ENCODE assay signal across 9 mouse cellular contexts in genomic region chr2:165851811-165852415, GRCm38 (mm10). TPM values are rescaled to one million over a fixed set of nuclear protein-coding genes. Genes with fewer than 3 reads are reported as not detected.
A peak's percentile ranks its signal among the peaks of the same experiment; 100 is the strongest.
DNase-seq lines count a peak whose midpoint lies in the region; ATAC-seq lines count a peak whose summit lies in the region.
"Had no signal": no experiment of that assay in that cellular context is flagged by ENCODE, and none has a peak within 500 bp of the region (broad histone marks: within the 10 kb centered on the region; RNA-seq: fewer than 3 reads in every experiment).

No protein-coding gene starts in this region.

- H3K27ac ChIP-seq in liver, embryonic 12.5 days = 0 out of 2 replicates have a peak overlapping the region, but pooled peaks have one; percentile 8
- no peak overlapping the region for H3K27ac ChIP-seq in liver, embryonic 11.5 days (ENCODE audit: low read depth, low read length)
- peak overlapping the region; percentile 77 for H3K27ac ChIP-seq in heart, embryonic 12.5 days (ENCODE audit: poor library complexity, severe bottlenecking)
- 0 out of 2 replicates have a peak overlapping the region, but pooled peaks have one; percentile 26 for H3K27ac ChIP-seq in neural tube, embryonic 12.5 days
- no peak overlapping the region for H3K27ac ChIP-seq in kidney, embryonic 15.5 days

- no peak overlapping the region for H3K9ac ChIP-seq in liver, embryonic 12.5 days
- H3K9ac ChIP-seq in liver, embryonic 11.5 days (ENCODE audit: low read depth, low read length) = no peak overlapping the region
- H3K9ac ChIP-seq in heart, embryonic 12.5 days = peak overlapping the region; percentile 5; the same call in 1 of the 2 replicates
- peak overlapping the region; percentile 17; the same call in 1 of the 2 replicates for H3K9ac ChIP-seq in neural tube, embryonic 12.5 days
- no peak overlapping the region for H3K9ac ChIP-seq in kidney, embryonic 15.5 days

- H3K36me3 ChIP-seq in liver, embryonic 12.5 days = peaks cover 88% of the 10 kb centered on the region
- H3K36me3 ChIP-seq in liver, embryonic 11.5 days (ENCODE audit: control insufficient read depth, insufficient read depth, low read length) = peaks cover 22% of the 10 kb centered on the region
- H3K36me3 ChIP-seq in heart, embryonic 12.5 days = peaks cover 33% of the 10 kb centered on the region
- peaks cover 18% of the 10 kb centered on the region for H3K36me3 ChIP-seq in neural tube, embryonic 12.5 days
- peaks cover 52% of the 10 kb centered on the region for H3K36me3 ChIP-seq in kidney, embryonic 15.5 days

- no peaks in the 10 kb centered on the region for H3K27me3 ChIP-seq in liver, embryonic 12.5 days (replicated peaks)
- no peaks in the 10 kb centered on the region for H3K27me3 ChIP-seq in liver, embryonic 11.5 days (replicated peaks; ENCODE audit: control insufficient read depth, insufficient read depth, low read length)
- H3K27me3 ChIP-seq in heart, embryonic 12.5 days (replicated peaks) = no peaks in the 10 kb centered on the region
- no peaks in the 10 kb centered on the region for H3K27me3 ChIP-seq in neural tube, embryonic 12.5 days (replicated peaks)
- no peaks in the 10 kb centered on the region for H3K27me3 ChIP-seq in kidney, embryonic 15.5 days

- H3K4me1 ChIP-seq in liver, embryonic 12.5 days = peaks cover 69% of the 10 kb centered on the region
- H3K4me1 ChIP-seq in liver, embryonic 11.5 days (replicated peaks; ENCODE audit: control insufficient read depth, insufficient read depth, low read length) = peaks cover 41% of the 10 kb centered on the region
- H3K4me1 ChIP-seq in heart, embryonic 12.5 days (replicated peaks) = peaks cover 97% of the 10 kb centered on the region
- H3K4me1 ChIP-seq in neural tube, embryonic 12.5 days = peaks cover 57% of the 10 kb centered on the region
- peaks cover 57% of the 10 kb centered on the region for H3K4me1 ChIP-seq in kidney, embryonic 15.5 days

- H3K4me3 ChIP-seq in liver, embryonic 12.5 days = no peak overlapping the region
- no peak overlapping the region for H3K4me3 ChIP-seq in liver, embryonic 11.5 days (ENCODE audit: low read depth, low read length)
- no peak overlapping the region for H3K4me3 ChIP-seq in heart, embryonic 12.5 days
- no peak overlapping the region for H3K4me3 ChIP-seq in neural tube, embryonic 12.5 days
- H3K4me3 ChIP-seq in kidney, embryonic 15.5 days (replicated peaks) = no peak overlapping the region

- no peak overlapping the region for H3K4me2 ChIP-seq in liver, embryonic 12.5 days
- H3K4me2 ChIP-seq in liver, embryonic 11.5 days = no peak overlapping the region
- no peak overlapping the region for H3K4me2 ChIP-seq in heart, embryonic 12.5 days
- H3K4me2 ChIP-seq in neural tube, embryonic 12.5 days (replicated peaks) = no peak overlapping the region
- H3K4me2 ChIP-seq in kidney, embryonic 15.5 days = no peak overlapping the region

- ATAC-seq in liver, embryonic 12.5 days = no peak
- no peak for ATAC-seq in liver, embryonic 11.5 days (replicated peaks; ENCODE audit: low FRiP score)
- no peak for ATAC-seq in heart, embryonic 12.5 days (ENCODE audit: insufficient number of reproducible peaks, low FRiP score)
- ATAC-seq in neural tube, embryonic 12.5 days (ENCODE audit: low FRiP score, low read depth) = no peak
- no peak for ATAC-seq in kidney, embryonic 15.5 days (replicated peaks; ENCODE audit: low FRiP score)

- DNase-seq in cerebellum, adult 11-12 months = peak; percentile 68
- DNase-seq in cerebellum, postnatal 4 days (ENCODE audit: low spot score in 2 of 2) = no peak
- DNase-seq in liver, embryonic 11.5 days (ENCODE audit: low spot score) = no peak
- DNase-seq in thymus, postnatal 10 days (ENCODE audit: low spot score in 2 of 2) = no peak
- DNase-seq: right cerebral cortex, postnatal 4 days had no signal

- H3K9me3 ChIP-seq in liver, embryonic 12.5 days (replicated peaks) = no peaks in the 10 kb centered on the region
- no peaks in the 10 kb centered on the region for H3K9me3 ChIP-seq in liver, embryonic 11.5 days (ENCODE audit: control insufficient read depth, low read length)
- H3K9me3 ChIP-seq in heart, embryonic 12.5 days (replicated peaks) = no peaks in the 10 kb centered on the region
- no peaks in the 10 kb centered on the region for H3K9me3 ChIP-seq in neural tube, embryonic 12.5 days
- no peaks in the 10 kb centered on the region for H3K9me3 ChIP-seq in kidney, embryonic 15.5 days (replicated peaks)

- 88% methylated on average over 13 of the region's 13 CpGs for WGBS in liver, embryonic 12.5 days (ENCODE audit: insufficient replicate concordance)
- 91% methylated on average over 13 of the region's 13 CpGs for WGBS in liver, embryonic 11.5 days
- WGBS in heart, embryonic 12.5 days = 83% methylated on average over 13 of the region's 13 CpGs
- 90% methylated on average over 13 of the region's 13 CpGs for WGBS in neural tube, embryonic 12.5 days
- 91% methylated on average over 13 of the region's 13 CpGs for WGBS in kidney, embryonic 15.5 days

RNA-seq across cellular contexts. Expression of gene Zmynd8, which starts 46.9 kb away (rescaled TPM):
- 35.7 and 38.5 TPM in 2 replicates for polyA plus RNA-seq in liver, embryonic 12.5 days (2016; fragmentation: Nextera tagmentation; extraction: Ambion mirVana)
- 49.1 and 55.8 TPM in 2 replicates for polyA plus RNA-seq in liver, embryonic 11.5 days (2014; fragmentation: Nextera tagmentation; extraction: Ambion mirVana)
- polyA plus RNA-seq in heart, embryonic 12.5 days (2016; fragmentation: Nextera tagmentation; extraction: Ambion mirVana) = 44.7 and 48.0 TPM in 2 replicates
- polyA plus RNA-seq in neural tube, embryonic 12.5 days (2016; fragmentation: Nextera tagmentation; extraction: Ambion mirVana) = 68.7 and 81.4 TPM in 2 replicates
- polyA plus RNA-seq in kidney, embryonic 15.5 days (2015; fragmentation: Nextera tagmentation; extraction: Ambion mirVana) = 67.1 and 68.3 TPM in 2 replicates

Comparison
In these comparisons a context has a peak if more than half of its experiments do, and no peak if none do; other contexts are left out.
1. H3K27ac ChIP-seq: peak in liver, embryonic 12.5 days (single experiment), heart, embryonic 12.5 days (single experiment) and neural tube, embryonic 12.5 days (single experiment); none in liver, embryonic 11.5 days (single experiment) and kidney, embryonic 15.5 days (single experiment).
2. H3K9ac ChIP-seq: peak in heart, embryonic 12.5 days (single experiment) and neural tube, embryonic 12.5 days (single experiment); none in liver, embryonic 12.5 days (single experiment), liver, embryonic 11.5 days (single experiment) and kidney, embryonic 15.5 days (single experiment).